ENCODE assay signal across 19 mouse cellular contexts in genomic region chr12:116528861-116529260, GRCm38 (mm10). TPM values are rescaled to one million over a fixed set of nuclear protein-coding genes. Genes with fewer than 3 reads are reported as not detected.
"Had no signal": no experiment of that assay in that cellular context is flagged by ENCODE, and none has a peak within 500 bp of the region (broad histone marks: within the 10 kb centered on the region; RNA-seq: fewer than 3 reads in every experiment).

No protein-coding gene starts in this region.

- H3K27ac ChIP-seq: kidney, postnatal 0 days; layer of hippocampus, adult 2 months; liver, embryonic 13.5 days; stomach, postnatal 0 days had no signal

- H3K36me3 ChIP-seq: liver, embryonic 13.5 days had no signal

- H3K9me3 ChIP-seq: liver, embryonic 13.5 days had no signal

- DNase-seq: kidney, postnatal 25 days; layer of hippocampus, adult 9-11 months; liver, embryonic 13.5 days; lung, adult 2 months; lung, postnatal 14 days; lung, postnatal 4 days; midbrain, embryonic 14.5 days; right cerebral cortex, adult 18-20 months; right cerebral cortex, postnatal 14 days; right cerebral cortex, postnatal 4 days; thymus, adult 2 months; thymus, postnatal 25 days had no signal

- H3K4me1 ChIP-seq: liver, embryonic 13.5 days had no signal

- H3K27me3 ChIP-seq: liver, embryonic 13.5 days had no signal

- H3K4me3 ChIP-seq: layer of hippocampus, adult 2 months; liver, embryonic 13.5 days had no signal

RNA-seq across cellular contexts. Expression of gene Ptprn2, which starts 43.3 kb away (rescaled TPM):
- total RNA-seq: liver, adult 2 months; megakaryocyte progenitor cell, adult 5-6 weeks; megakaryocyte-erythroid progenitor cell, adult 5-6 weeks had no signal
- polyA plus RNA-seq: limb, embryonic 11.5 days had no signal
